ENCODE assay signal across 15 mouse cellular contexts in genomic region chr9:107037947-107038346, GRCm38 (mm10).
"Had no signal": no experiment of that assay in that cellular context is flagged by ENCODE, and none has a peak within 500 bp of the region (broad histone marks: within the 10 kb centered on the region; RNA-seq: fewer than 3 reads in every experiment).

No protein-coding gene starts in this region.

- DNase-seq: liver, postnatal 0 days; lung, adult 2 months; lung, postnatal 14 days; lung, postnatal 36 days; midbrain, embryonic 14.5 days; retina, postnatal 1 day; right cerebral cortex, adult 18-20 months; right cerebral cortex, postnatal 25 days; right cerebral cortex, postnatal 4 days; spleen, adult 18-20 months; thymus, adult 2 months; thymus, postnatal 25 days; thymus, postnatal 4 days had no signal

- ATAC-seq: liver, postnatal 0 days; lung, postnatal 0 days; midbrain, embryonic 16.5 days had no signal
